Mouse (Mus musculus) lung, embryonic 16.5 days (tissue): ENCODE measurements around the gene Rrp1b. TPM values are rescaled to one million over a fixed set of nuclear protein-coding genes. Genes with fewer than 3 reads are reported as not detected.
A peak's percentile ranks its signal among the peaks of the same experiment; 100 is the strongest.

Source experiments
- ATAC-seq: fragments of 200-750 bp; cut with Nextera tagmentation; 2 replicates; pipeline ENCODE4 v1.8.0; 2017; ENCODE audit warnings: low read depth, mild to moderate bottlenecking, moderate library complexity
- H3K27ac ChIP-seq: fragments of 300-500 bp; sonication (generic); 2 replicates; pipeline ENCODE4 v1.5.1; 2014; ENCODE audit warnings: mild to moderate bottlenecking, control low read depth, low read length
- H3K27me3 ChIP-seq: fragments of 300-500 bp; sonication (generic); 2 replicates; pipeline ENCODE4 v1.6.1; 2014; ENCODE audit warnings: low read depth, low read length, mixed read lengths; ENCODE audit not compliant: control insufficient read depth, insufficient read depth
- H3K36me3 ChIP-seq: fragments of 300-500 bp; sonication (generic); 2 replicates; pipeline ENCODE4 v1.6.1; 2014; ENCODE audit warnings: low read length; ENCODE audit not compliant: control insufficient read depth, insufficient read depth
- H3K4me1 ChIP-seq: fragments of 300-500 bp; sonication (generic); replicated peaks from 2 replicates; pipeline ENCODE4 v1.6.1; 2014; ENCODE audit warnings: low read length, mixed read lengths; ENCODE audit not compliant: control insufficient read depth, insufficient read depth
- H3K4me2 ChIP-seq: fragments of 300-500 bp; sonication (generic); 2 replicates; pipeline ENCODE4 v1.6.1; 2014; ENCODE audit warnings: low read depth, low read length, control low read depth
- H3K4me3 ChIP-seq: fragments of 300-500 bp; sonication (generic); 2 replicates; pipeline ENCODE4 v1.5.1; 2014; ENCODE audit warnings: mild to moderate bottlenecking, low read length, control low read depth
- H3K9ac ChIP-seq: fragments of 300-500 bp; sonication (generic); 2 replicates; pipeline ENCODE4 v1.6.1; 2014; ENCODE audit warnings: low read length, control low read depth
- H3K9me3 ChIP-seq: fragments of 300-500 bp; sonication (generic); 2 replicates; pipeline ENCODE4 v1.6.1; 2016; ENCODE audit warnings: low read length; ENCODE audit not compliant: control insufficient read depth
- WGBS: fragments of 180-500 bp; shearing (Covaris S2); extraction: QIAGEN DNeasy Blood & Tissue Kit; methylation state at CpG from one replicate; pipeline ENCODE4 v1.1.7; 2014; 5-methylcytosine and 5-hydroxymethylcytosine counted together
- polyA plus RNA-seq: library from polyadenylated mRNA; unstranded; fragments of >200 nt; fragmentation: Nextera tagmentation; extraction: Ambion mirVana; gene quantifications from 2 replicates; pipeline ENCODE4 v1.2.1, GENCODE M21; 2015

Rrp1b gene
- polyA plus RNA-seq: 53.4 and 58.5 TPM in 2 replicates

- H3K4me3 ChIP-seq: peak within 1 kb of the TSS; percentile 87
- peak; percentile 96 for ATAC-seq
- peak within 1 kb of the TSS; percentile 85 for H3K4me2 ChIP-seq
- no peaks in the 10 kb centered on the region for H3K36me3 ChIP-seq
- H3K27me3 ChIP-seq: no peaks in the 10 kb centered on the region
- no peaks in the 10 kb centered on the region for H3K9me3 ChIP-seq
- 5% methylated on average over 52 of the region's 52 CpGs for WGBS
- peaks cover 17% of the 10 kb centered on the region for H3K4me1 ChIP-seq
- peak within 1 kb of the TSS; percentile 86 for H3K9ac ChIP-seq
- peak within 1 kb of the TSS; percentile 76 for H3K27ac ChIP-seq
Observed at GRCm38 (mm10) chr17:32035609-32036508, at the start of gene Rrp1b, which contains the start of gene Hsf2bp. TSS of gene Rrp1b (plus strand) at chr17:32036100. TSS of gene Hsf2bp (minus strand) at chr17:32036349.

DNA sequence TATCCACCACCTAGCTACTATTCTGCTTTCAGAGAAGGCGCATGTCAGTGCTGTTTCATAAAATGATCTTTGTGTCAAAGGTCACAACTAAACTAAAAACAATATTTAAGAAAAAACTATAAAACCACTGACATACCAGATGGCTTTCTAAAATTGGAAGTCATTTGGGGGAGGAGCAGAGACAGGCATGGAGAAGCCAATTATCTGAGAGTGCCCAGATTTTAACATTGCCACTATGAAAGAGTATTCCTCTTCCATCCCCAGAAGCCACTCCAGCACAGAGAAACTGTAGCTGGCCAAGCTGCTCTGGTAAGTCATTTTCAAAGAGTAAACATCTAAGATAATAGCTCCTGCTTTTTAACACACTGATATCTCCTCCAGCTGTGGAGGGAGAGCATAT is 49.0 kb upstream of the Rrp1b start:
- WGBS: 50% methylated on average over 1 of the region's 1 CpGs
- H3K4me2 ChIP-seq: no peak overlapping the region
- peak overlapping the region; percentile 44; the same call in 1 of the 2 replicates for H3K27ac ChIP-seq
- no peaks in the 10 kb centered on the region for H3K36me3 ChIP-seq
- peaks cover 27% of the 10 kb centered on the region for H3K4me1 ChIP-seq
- H3K27me3 ChIP-seq: no peaks in the 10 kb centered on the region
- no peak overlapping the region for H3K4me3 ChIP-seq
- ATAC-seq: peak; percentile 62
- H3K9ac ChIP-seq: no peak overlapping the region
- H3K9me3 ChIP-seq: no peaks in the 10 kb centered on the region

DNA sequence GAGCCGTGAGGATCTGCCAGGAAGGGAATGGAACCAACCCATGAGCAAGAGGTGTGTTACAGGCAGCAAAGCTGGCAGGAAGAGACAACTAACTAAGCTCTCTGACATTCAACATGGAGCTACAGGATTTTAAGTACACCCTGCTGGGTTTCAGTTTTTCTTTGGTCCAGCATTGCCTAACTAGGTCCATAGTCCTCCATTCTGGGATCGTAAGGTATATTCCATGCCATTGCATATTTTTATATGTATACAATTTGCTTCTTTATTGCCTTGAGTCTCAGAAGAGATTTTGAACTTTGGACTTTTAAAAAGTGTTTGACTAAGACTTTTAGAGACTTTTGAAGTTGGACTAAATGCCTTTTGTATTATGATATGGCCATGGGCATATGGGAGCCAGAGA is 46.9 kb upstream of the Rrp1b start:
- WGBS: 89% methylated on average over 2 of the region's 2 CpGs
- no peak for ATAC-seq
- no peak overlapping the region for H3K4me2 ChIP-seq

GRCm38 (mm10) chr17:31992004-31992403 is 43.9 kb upstream of the Rrp1b start:
- no peak overlapping the region for H3K4me3 ChIP-seq
- peaks cover 6% of the 10 kb centered on the region; the same call in 1 of the 2 replicates for H3K4me1 ChIP-seq
- H3K9me3 ChIP-seq: no peaks in the 10 kb centered on the region
- no peaks in the 10 kb centered on the region for H3K36me3 ChIP-seq
- H3K27me3 ChIP-seq: no peaks in the 10 kb centered on the region
- ATAC-seq: no peak
- WGBS: 54% methylated on average over 2 of the region's 2 CpGs
- no peak overlapping the region for H3K4me2 ChIP-seq
- no peak overlapping the region for H3K9ac ChIP-seq
- H3K27ac ChIP-seq: no peak overlapping the region

More for the DNA sequence above, 46.9 kb upstream of the Rrp1b start:
- H3K4me3 ChIP-seq: no peak overlapping the region
- H3K27ac ChIP-seq: no peak overlapping the region
- peaks cover 9% of the 10 kb centered on the region; the same call in 1 of the 2 replicates for H3K4me1 ChIP-seq
- no peaks in the 10 kb centered on the region for H3K27me3 ChIP-seq
- no peak overlapping the region for H3K9ac ChIP-seq
- no peaks in the 10 kb centered on the region for H3K36me3 ChIP-seq
- H3K9me3 ChIP-seq: no peaks in the 10 kb centered on the region

GRCm38 (mm10) chr17:31993354-31993753 is 42.5 kb upstream of the Rrp1b start:
- ATAC-seq: no peak
- Histone ChIP-seq H3K9me3 (no peaks in the 10 kb centered on the region), H3K36me3 (no peaks in the 10 kb centered on the region)

GRCm38 (mm10) chr17:31994132-31994531 is 41.8 kb upstream of the Rrp1b start:
- no peak overlapping the region for H3K4me3 ChIP-seq
- H3K4me1 ChIP-seq: no peaks in the 10 kb centered on the region
- H3K27me3 ChIP-seq: no peaks in the 10 kb centered on the region
- H3K4me2 ChIP-seq: no peak overlapping the region
- H3K9me3 ChIP-seq: no peaks in the 10 kb centered on the region
- no peak for ATAC-seq
- no peaks in the 10 kb centered on the region for H3K36me3 ChIP-seq
- no peak overlapping the region for H3K9ac ChIP-seq
- H3K27ac ChIP-seq: no peak overlapping the region

More at GRCm38 (mm10) chr17:31993354-31993753, 42.5 kb upstream of the Rrp1b start:
- Histone ChIP-seq H3K9ac (no peak overlapping the region), H3K4me2 (no peak overlapping the region), H3K27ac (no peak overlapping the region), H3K27me3 (no peaks in the 10 kb centered on the region), H3K4me1 (no peaks in the 10 kb centered on the region), H3K4me3 (no peak overlapping the region)
- 66% methylated on average over 1 of the region's 1 CpGs for WGBS

DNA sequence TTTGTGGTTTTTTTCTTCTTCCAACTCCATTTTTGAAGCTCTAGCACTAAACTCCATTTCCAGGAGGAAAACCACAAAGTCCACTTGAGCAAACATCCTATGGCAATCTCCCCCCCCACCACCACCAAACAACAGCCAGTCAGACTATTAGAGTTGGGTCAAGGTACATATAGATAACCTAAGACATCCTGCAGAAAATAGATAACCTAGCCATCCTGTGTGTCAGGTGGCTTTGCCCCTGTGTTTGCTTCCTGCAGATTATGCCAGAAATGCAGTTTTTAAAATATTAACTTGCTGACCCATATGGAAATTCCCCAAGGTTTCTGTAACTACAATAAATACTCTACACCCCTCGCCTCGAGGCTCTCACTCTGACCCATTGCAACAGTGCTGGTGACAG is 40.1 kb upstream of the Rrp1b start:
- no peak overlapping the region for H3K4me3 ChIP-seq
- 40% methylated on average over 2 of the region's 2 CpGs for WGBS
- no peaks in the 10 kb centered on the region for H3K36me3 ChIP-seq
- no peak overlapping the region for H3K27ac ChIP-seq
- H3K4me2 ChIP-seq: no peak overlapping the region
- no peaks in the 10 kb centered on the region for H3K4me1 ChIP-seq
- H3K27me3 ChIP-seq: no peaks in the 10 kb centered on the region
- H3K9ac ChIP-seq: no peak overlapping the region
- ATAC-seq: peak; percentile 28; the same call in 1 of the 2 replicates
- no peaks in the 10 kb centered on the region for H3K9me3 ChIP-seq

DNA sequence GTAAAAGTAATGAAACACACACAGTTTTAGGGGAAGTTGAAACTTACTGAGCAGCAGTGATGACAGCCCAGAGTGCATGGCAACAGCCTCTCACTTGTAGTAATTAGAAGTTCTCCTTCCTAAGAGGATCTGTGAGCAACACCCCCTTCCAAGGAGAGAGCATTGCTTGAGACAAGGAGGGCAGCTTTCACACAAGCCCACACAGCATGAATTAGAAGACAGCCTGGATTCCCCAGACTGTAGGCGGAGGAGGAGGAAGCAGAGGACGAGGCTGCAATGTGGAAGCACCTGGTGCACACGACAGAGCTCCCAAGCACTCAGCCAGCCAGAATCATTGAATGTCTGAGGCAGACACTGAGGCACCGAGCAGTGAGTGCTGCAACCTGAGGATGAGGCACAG is 39.6 kb upstream of the Rrp1b start:
- Histone ChIP-seq H3K9ac (no peak overlapping the region), H3K36me3 (no peaks in the 10 kb centered on the region), H3K9me3 (no peaks in the 10 kb centered on the region), H3K4me2 (no peak overlapping the region), H3K4me1 (no peaks in the 10 kb centered on the region), H3K27me3 (no peaks in the 10 kb centered on the region), H3K27ac (no peak overlapping the region), H3K4me3 (no peak overlapping the region)
- ATAC-seq: no peak
- 61% methylated on average over 4 of the region's 4 CpGs for WGBS

GRCm38 (mm10) chr17:31998351-31998750 is 37.5 kb upstream of the Rrp1b start:
- Histone ChIP-seq H3K9me3 (0 out of 2 replicates have a peak, but pooled peaks cover under 1% of the 10 kb centered on the region), H3K36me3 (no peaks in the 10 kb centered on the region), H3K27me3 (no peaks in the 10 kb centered on the region), H3K27ac (no peak overlapping the region), H3K4me1 (no peaks in the 10 kb centered on the region), H3K4me3 (no peak overlapping the region), H3K4me2 (no peak overlapping the region), H3K9ac (no peak overlapping the region)
- ATAC-seq: no peak
- 25% methylated on average over 1 of the region's 1 CpGs for WGBS
